ENCODE assay signal across 11 mouse cellular contexts in genomic region chr19:22462043-22462442, GRCm38 (mm10).
"Had no signal": no experiment of that assay in that cellular context is flagged by ENCODE, and none has a peak within 500 bp of the region (broad histone marks: within the 10 kb centered on the region; RNA-seq: fewer than 3 reads in every experiment).

No protein-coding gene starts in this region.

- H3K27ac ChIP-seq: kidney, embryonic 15.5 days; limb, embryonic 12.5 days; liver, embryonic 13.5 days; midbrain, embryonic 13.5 days; neural tube, embryonic 15.5 days had no signal

- DNase-seq: kidney, postnatal 25 days; liver; liver, embryonic 13.5 days; liver, postnatal 0 days; right cerebral cortex, postnatal 4 days; spleen, adult 18-20 months; thymus, postnatal 4 days had no signal

- H3K4me3 ChIP-seq: kidney, embryonic 15.5 days; limb, embryonic 12.5 days; liver, embryonic 13.5 days; midbrain, embryonic 13.5 days; neural tube, embryonic 15.5 days had no signal
